Mouse (Mus musculus) lung, postnatal 0 days (tissue): ENCODE data around the gene Grem2.
A peak's percentile ranks its signal among the peaks of the same experiment; 100 is the strongest.

Experiments used
- CTCF ChIP-seq: IDR thresholded peaks from 2 replicates; pipeline ENCODE4 v1.5.1; 2016; ENCODE audit warnings: antibody characterized with exemption, mild to moderate bottlenecking
- EP300 ChIP-seq: IDR thresholded peaks from 2 replicates; pipeline ENCODE4 v1.6.1; 2016; ENCODE audit warnings: antibody characterized with exemption, mild to moderate bottlenecking, control low read depth

GRCm38 (mm10) chr1:174826562-174826961 is 95.1 kb downstream of the Grem2 start:
- TF ChIP-seq CTCF (no peak), EP300 (peak; percentile 91)
